Mouse (Mus musculus): Measurements from ENCODE around the gene Agtrap. TPM values are rescaled to one million over a fixed set of nuclear protein-coding genes. Genes with fewer than 3 reads are reported as not detected.

The Agtrap gene
- total and polyA plus RNA-seq, 3 experiments, result 75.4 to 174 (median 97.8) TPM

Other genes with a start within 250 kb of the Agtrap start
- 10 to 100 TPM; 22.7 to 25.7 TPM for gene Zfp933, start 239.7 kb downstream of the Agtrap start, total RNA-seq (2021)
- 0.75 and 1.2 TPM in 2 replicates for gene Zfp933, start 239.7 kb downstream of the Agtrap start, polyA plus RNA-seq (2012; rRNA removed)
- gene Miip, start 219.2 kb downstream of the Agtrap start, total RNA-seq (2021), result 10 to 100 TPM; 13.9 to 16.5 TPM
- 104 and 123 TPM in 2 replicates for gene Miip, start 219.2 kb downstream of the Agtrap start, polyA plus RNA-seq (2012; rRNA removed)
- gene Fv1, start 219.1 kb downstream of the Agtrap start, total RNA-seq (2021), result 10 to 100 TPM in 1 of 2 experiments, 1 to 10 TPM in 1; 7.8 to 11.7 TPM
- gene Fv1, start 219.1 kb downstream of the Agtrap start, polyA plus RNA-seq (2012; rRNA removed), result 0.50 and 0.75 TPM in 2 replicates
- 100 to 1,000 TPM; 164 to 221 TPM for gene Mfn2, start 183.3 kb downstream of the Agtrap start, total RNA-seq (2021)
- gene Mfn2, start 183.3 kb downstream of the Agtrap start, polyA plus RNA-seq (2012; rRNA removed), result 77.6 and 98.7 TPM in 2 replicates
- 10 to 100 TPM; 36.4 to 44.0 TPM for gene Plod1, start 151.3 kb downstream of the Agtrap start, total RNA-seq (2021)
- gene Plod1, start 151.3 kb downstream of the Agtrap start, polyA plus RNA-seq (2012; rRNA removed), result 36.1 and 46.5 TPM in 2 replicates
- 10 to 100 TPM; 44.4 TPM for gene 2510039O18Rik, start 147.1 kb downstream of the Agtrap start, total RNA-seq (2021)
- 119 and 120 TPM in 2 replicates for gene 2510039O18Rik, start 147.1 kb downstream of the Agtrap start, polyA plus RNA-seq (2012; rRNA removed)
- gene Nppb, start 102.2 kb downstream of the Agtrap start, total RNA-seq (2021), result 1 to 10 TPM in 1 of 2 experiments, not detected in 1; 9.8 TPM
- gene Nppb, start 102.2 kb downstream of the Agtrap start, polyA plus RNA-seq (2012; rRNA removed), result not detected in 2 replicates
- gene Nppa, start 87.3 kb downstream of the Agtrap start, total RNA-seq (2021), result not detected
- not detected in 2 replicates for gene Nppa, start 87.3 kb downstream of the Agtrap start, polyA plus RNA-seq (2012; rRNA removed)
- 10 to 100 TPM; 10.4 to 12.2 TPM for gene Clcn6, start 49.2 kb downstream of the Agtrap start, total RNA-seq (2021)
- gene Clcn6, start 49.2 kb downstream of the Agtrap start, polyA plus RNA-seq (2012; rRNA removed), result 6.5 and 8.6 TPM in 2 replicates
- 10 to 100 TPM; 29.2 to 39.3 TPM for gene Mthfr, start 49.0 kb downstream of the Agtrap start, total RNA-seq (2021)
- 30.2 and 38.2 TPM in 2 replicates for gene Mthfr, start 49.0 kb downstream of the Agtrap start, polyA plus RNA-seq (2012; rRNA removed)
- 10 to 100 TPM; 23.4 to 27.3 TPM for gene Mad2l2, start 42.4 kb upstream of the Agtrap start, total RNA-seq (2021)
- 30.9 and 36.7 TPM in 2 replicates for gene Mad2l2, start 42.4 kb upstream of the Agtrap start, polyA plus RNA-seq (2012; rRNA removed)
- gene Draxin, start 42.7 kb upstream of the Agtrap start, total RNA-seq (2021), result under 1 TPM; 0.14 TPM
- 0.07 and 0.12 TPM in 2 replicates for gene Draxin, start 42.7 kb upstream of the Agtrap start, polyA plus RNA-seq (2012; rRNA removed)
- gene Fbxo6, start 64.1 kb upstream of the Agtrap start, total RNA-seq (2021), result 10 to 100 TPM; 45.8 to 66.9 TPM
- gene Fbxo6, start 64.1 kb upstream of the Agtrap start, polyA plus RNA-seq (2012; rRNA removed), result 102 and 123 TPM in 2 replicates
- gene Fbxo44, start 72.5 kb upstream of the Agtrap start, total RNA-seq (2021), result 10 to 100 TPM; 11.4 to 16.3 TPM
- 20.4 and 26.5 TPM in 2 replicates for gene Fbxo44, start 72.5 kb upstream of the Agtrap start, polyA plus RNA-seq (2012; rRNA removed)
- gene Fbxo2, start 72.6 kb upstream of the Agtrap start, total RNA-seq (2021), result 1 to 10 TPM; 3.6 to 9.5 TPM
- 2.5 and 5.9 TPM in 2 replicates for gene Fbxo2, start 72.6 kb upstream of the Agtrap start, polyA plus RNA-seq (2012; rRNA removed)
- gene Disp3, start 199.9 kb upstream of the Agtrap start, total RNA-seq (2021), result under 1 TPM; 0.24 to 0.55 TPM
- gene Disp3, start 199.9 kb upstream of the Agtrap start, polyA plus RNA-seq (2012; rRNA removed), result 0.59 and 1.0 TPM in 2 replicates